In genomic region chr1:92069932-92070677, GRCm38 (mm10) we compare ENCODE assay signal across 11 mouse cellular contexts.
A peak's percentile ranks its signal among the peaks of the same experiment; 100 is the strongest.
DNase-seq lines count a peak whose midpoint lies in the region; ATAC-seq and TF ChIP-seq lines count a peak whose summit lies in the region.
"Had no signal": no experiment of that assay in that cellular context is flagged by ENCODE, and none has a peak within 500 bp of the region (broad histone marks: within the 10 kb centered on the region; RNA-seq: fewer than 3 reads in every experiment).

No protein-coding gene starts in this region.

- H3K27me3 ChIP-seq in embryonic facial prominence, embryonic 15.5 days, result no peaks in the 10 kb centered on the region
- no peaks in the 10 kb centered on the region for H3K27me3 ChIP-seq in hindbrain, embryonic 11.5 days (ENCODE audit: control insufficient read depth, insufficient read depth, low read length)
- no peaks in the 10 kb centered on the region for H3K27me3 ChIP-seq in midbrain, embryonic 14.5 days (ENCODE audit: control insufficient read depth, insufficient read depth, low read length)
- H3K27me3 ChIP-seq in cerebellum, adult 2 months (ENCODE audit: control insufficient read depth, insufficient read depth, low read length), result no peaks in the 10 kb centered on the region
- H3K27me3 ChIP-seq: liver, embryonic 15.5 days had no signal

- 0 out of 2 replicates have a peak overlapping the region, but pooled peaks have one; percentile 44 for H3K27ac ChIP-seq in embryonic facial prominence, embryonic 15.5 days (replicated peaks)
- peak overlapping the region; percentile 61; the same call in 1 of the 2 replicates for H3K27ac ChIP-seq in hindbrain, embryonic 11.5 days (ENCODE audit: low read depth, low read length)
- 0 out of 2 replicates have a peak overlapping the region, but pooled peaks have one; percentile 33 for H3K27ac ChIP-seq in midbrain, embryonic 14.5 days (replicated peaks; ENCODE audit: low read depth, low read length)
- H3K27ac ChIP-seq in cerebellum, adult 2 months (ENCODE audit: insufficient read depth, low read length), result no peak overlapping the region
- H3K27ac ChIP-seq: liver, embryonic 15.5 days had no signal

- no peaks in the 10 kb centered on the region for H3K36me3 ChIP-seq in embryonic facial prominence, embryonic 15.5 days
- no peaks in the 10 kb centered on the region for H3K36me3 ChIP-seq in hindbrain, embryonic 11.5 days (ENCODE audit: control insufficient read depth, insufficient read depth, low read length)
- H3K36me3 ChIP-seq in midbrain, embryonic 14.5 days (ENCODE audit: control insufficient read depth, insufficient read depth, low read length), result no peaks in the 10 kb centered on the region
- H3K36me3 ChIP-seq: liver, embryonic 15.5 days had no signal

- H3K9ac ChIP-seq in embryonic facial prominence, embryonic 15.5 days, result no peak overlapping the region
- H3K9ac ChIP-seq in hindbrain, embryonic 11.5 days (ENCODE audit: low read depth, low read length), result no peak overlapping the region
- no peak overlapping the region for H3K9ac ChIP-seq in midbrain, embryonic 14.5 days (replicated peaks; ENCODE audit: low read length)
- H3K9ac ChIP-seq: liver, embryonic 15.5 days had no signal

- no peak for TF ChIP-seq POLR2A in cerebellum, adult 2 months (IDR thresholded peaks at IDR 0.05; ENCODE audit: borderline replicate concordance, insufficient read depth, low read length)

- H3K4me1 ChIP-seq in embryonic facial prominence, embryonic 15.5 days, result no peaks in the 10 kb centered on the region
- H3K4me1 ChIP-seq in hindbrain, embryonic 11.5 days (replicated peaks; ENCODE audit: control insufficient read depth, insufficient read depth, low read length), result no peaks in the 10 kb centered on the region
- H3K4me1 ChIP-seq in midbrain, embryonic 14.5 days (ENCODE audit: control insufficient read depth, insufficient read depth, low read length), result peaks cover 6% of the 10 kb centered on the region; the same call in 1 of the 2 replicates
- peaks cover 3% of the 10 kb centered on the region; the same call in 1 of the 2 replicates for H3K4me1 ChIP-seq in cerebellum, adult 2 months (ENCODE audit: control insufficient read depth, insufficient read depth, low read length)
- H3K4me1 ChIP-seq: liver, embryonic 15.5 days had no signal

- WGBS in embryonic facial prominence, embryonic 15.5 days, result 44% methylated on average over 2 of the region's 2 CpGs
- 29% methylated on average over 2 of the region's 2 CpGs for WGBS in hindbrain, embryonic 11.5 days
- 6% methylated on average over 2 of the region's 2 CpGs for WGBS in midbrain, embryonic 14.5 days
- WGBS in cerebellum, adult 2 months, result 58% methylated on average over 2 of the region's 2 CpGs

- TF ChIP-seq CTCF in cerebellum, adult 2 months (IDR thresholded peaks at IDR 0.05; ENCODE audit: borderline replicate concordance, insufficient read depth, low read depth, low read length), result no peak

- peak; percentile 29 for DNase-seq in embryo, embryonic 10.5 days (ENCODE audit: low spot score)
- DNase-seq in hindbrain, embryonic 11.5 days (ENCODE audit: low spot score), result peak; percentile 19
- DNase-seq in midbrain, embryonic 14.5 days, result peak; percentile 62
- no peak for DNase-seq in frontal cortex, adult 2 months (ENCODE audit: extremely low spot score in 1 of 2, low spot score in 1 of 2)
- no peak for DNase-seq in adrenal gland, adult (ENCODE audit: inconsistent age in 2 of 2, low spot score in 1 of 2)
- no peak for DNase-seq in cerebellum, adult 2 months
- DNase-seq: cerebellum, adult 9-10 months; kidney, postnatal 25 days; right cerebral cortex, postnatal 25 days had no signal

- no peak overlapping the region for H3K4me3 ChIP-seq in embryonic facial prominence, embryonic 15.5 days (replicated peaks)
- H3K4me3 ChIP-seq in hindbrain, embryonic 11.5 days (ENCODE audit: low read depth, low read length), result no peak overlapping the region
- H3K4me3 ChIP-seq in midbrain, embryonic 14.5 days (replicated peaks; ENCODE audit: low read depth, low read length), result no peak overlapping the region
- no peak overlapping the region for H3K4me3 ChIP-seq in cerebellum, adult 2 months (replicated peaks; ENCODE audit: insufficient read depth, low read depth, low read length)
- H3K4me3 ChIP-seq: liver, embryonic 15.5 days had no signal

- H3K9me3 ChIP-seq in embryonic facial prominence, embryonic 15.5 days (replicated peaks), result no peaks in the 10 kb centered on the region
- H3K9me3 ChIP-seq in hindbrain, embryonic 11.5 days (ENCODE audit: control insufficient read depth, low read length), result no peaks in the 10 kb centered on the region
- no peaks in the 10 kb centered on the region for H3K9me3 ChIP-seq in midbrain, embryonic 14.5 days (ENCODE audit: control insufficient read depth, low read length)
- H3K9me3 ChIP-seq: liver, embryonic 15.5 days had no signal

- no peak overlapping the region for H3K4me2 ChIP-seq in embryonic facial prominence, embryonic 15.5 days (replicated peaks)
- H3K4me2 ChIP-seq in hindbrain, embryonic 11.5 days (replicated peaks; ENCODE audit: low read depth, low read length), result no peak overlapping the region
- H3K4me2 ChIP-seq in midbrain, embryonic 14.5 days (ENCODE audit: low read length), result no peak overlapping the region
- H3K4me2 ChIP-seq: liver, embryonic 15.5 days had no signal

- ATAC-seq in embryonic facial prominence, embryonic 15.5 days (ENCODE audit: insufficient number of reproducible peaks, low FRiP score, low TSS enrichment, low read depth), result no peak
- ATAC-seq in hindbrain, embryonic 11.5 days (ENCODE audit: low FRiP score), result peak; percentile 69
- ATAC-seq in midbrain, embryonic 14.5 days (ENCODE audit: low FRiP score, low TSS enrichment), result peak; percentile 27; the same call in 1 of the 2 replicates

Comparison
In these comparisons a context has a peak if more than half of its experiments do, and no peak if none do; other contexts are left out.
1. DNase-seq: peak in embryo, embryonic 10.5 days (single experiment), hindbrain, embryonic 11.5 days (single experiment) and midbrain, embryonic 14.5 days (single experiment); none in frontal cortex, adult 2 months (0 of 2), adrenal gland, adult (0 of 2) and cerebellum, adult 2 months (0 of 2).